ENCODE assay signal across 29 mouse cellular contexts in the genomic region with DNA sequence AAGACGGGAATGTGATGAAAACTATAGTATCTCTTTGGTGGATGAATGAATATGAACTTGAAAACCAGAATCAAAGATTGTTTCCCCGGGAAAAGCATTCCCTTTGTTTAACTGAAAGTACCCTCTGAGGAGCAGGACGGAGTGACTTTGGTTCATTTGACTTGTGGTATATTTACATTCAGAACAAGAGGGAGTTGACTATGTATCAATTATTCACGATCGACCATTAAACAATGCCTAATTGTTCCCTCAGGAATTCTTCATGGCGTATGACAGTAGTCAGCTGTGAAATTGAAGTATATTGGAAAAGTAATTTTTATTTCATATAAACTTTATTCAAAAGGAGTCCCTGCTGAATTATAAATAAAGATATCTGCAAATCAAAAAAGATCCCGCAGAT.
DNase-seq lines count a peak whose midpoint lies in the region; ATAC-seq lines count a peak whose summit lies in the region.
"Had no signal": no experiment of that assay in that cellular context is flagged by ENCODE, and none has a peak within 500 bp of the region (broad histone marks: within the 10 kb centered on the region; RNA-seq: fewer than 3 reads in every experiment).

No protein-coding gene starts in this region.

- no peaks in the 10 kb centered on the region for H3K4me1 ChIP-seq in midbrain, embryonic 14.5 days (ENCODE audit: control insufficient read depth, insufficient read depth, low read length)
- no peaks in the 10 kb centered on the region for H3K4me1 ChIP-seq in midbrain, embryonic 15.5 days
- H3K4me1 ChIP-seq in neural tube, embryonic 15.5 days: 0 out of 2 replicates have a peak, but pooled peaks cover 4% of the 10 kb centered on the region
- no peaks in the 10 kb centered on the region for H3K4me1 ChIP-seq in intestine, embryonic 15.5 days (replicated peaks)
- H3K4me1 ChIP-seq: embryonic facial prominence, embryonic 13.5 days; embryonic facial prominence, embryonic 15.5 days; forebrain, embryonic 10.5 days; forebrain, embryonic 12.5 days had no signal

- no peak overlapping the region for H3K9ac ChIP-seq in midbrain, embryonic 14.5 days (replicated peaks; ENCODE audit: low read length)
- H3K9ac ChIP-seq in midbrain, embryonic 15.5 days: no peak overlapping the region
- no peak overlapping the region for H3K9ac ChIP-seq in neural tube, embryonic 15.5 days (replicated peaks)
- H3K9ac ChIP-seq in intestine, embryonic 15.5 days: no peak overlapping the region
- H3K9ac ChIP-seq: embryonic facial prominence, embryonic 13.5 days; embryonic facial prominence, embryonic 15.5 days; forebrain, embryonic 12.5 days; forebrain, postnatal 0 days had no signal

- whole genome bisulfite sequencing in midbrain, embryonic 14.5 days: 59% methylated on average over 7 of the region's 7 CpGs
- 73% methylated on average over 7 of the region's 7 CpGs for WGBS in midbrain, embryonic 15.5 days
- WGBS in neural tube, embryonic 15.5 days: 34% methylated on average over 7 of the region's 7 CpGs
- 73% methylated on average over 7 of the region's 7 CpGs for WGBS in intestine, embryonic 15.5 days

- ATAC-seq in midbrain, embryonic 14.5 days (ENCODE audit: low FRiP score, low TSS enrichment): no peak; the same call in 1 of the 2 replicates
- no peak for ATAC-seq in midbrain, embryonic 15.5 days (replicated peaks)
- ATAC-seq in neural tube, embryonic 15.5 days (ENCODE audit: low FRiP score): no peak
- no peak for ATAC-seq in intestine, embryonic 15.5 days
- ATAC-seq: activated CD4-positive, CD25-positive, alpha-beta regulatory T cell, adult 4 months; CD4-positive, CD25-positive, alpha-beta regulatory T cell, adult 4 months; forebrain, embryonic 14.5 days; forebrain, postnatal 0 days; Patski had no signal

- no peaks in the 10 kb centered on the region for H3K36me3 ChIP-seq in midbrain, embryonic 14.5 days (ENCODE audit: control insufficient read depth, insufficient read depth, low read length)
- no peaks in the 10 kb centered on the region for H3K36me3 ChIP-seq in midbrain, embryonic 15.5 days (replicated peaks)
- no peaks in the 10 kb centered on the region for H3K36me3 ChIP-seq in neural tube, embryonic 15.5 days
- no peaks in the 10 kb centered on the region for H3K36me3 ChIP-seq in intestine, embryonic 15.5 days
- H3K36me3 ChIP-seq: embryonic facial prominence, embryonic 13.5 days; embryonic facial prominence, embryonic 15.5 days; forebrain, embryonic 10.5 days; forebrain, embryonic 12.5 days; G1E had no signal

- H3K4me3 ChIP-seq in midbrain, embryonic 14.5 days (replicated peaks; ENCODE audit: low read depth, low read length): no peak overlapping the region
- no peak overlapping the region for H3K4me3 ChIP-seq in midbrain, embryonic 15.5 days
- H3K4me3 ChIP-seq in neural tube, embryonic 15.5 days (replicated peaks): no peak overlapping the region
- no peak overlapping the region for H3K4me3 ChIP-seq in intestine, embryonic 15.5 days (replicated peaks)
- H3K4me3 ChIP-seq: embryonic facial prominence, embryonic 13.5 days; embryonic facial prominence, embryonic 15.5 days; erythroblast, embryonic 14.5 days; forebrain, embryonic 10.5 days; forebrain, embryonic 12.5 days had no signal

- H3K4me2 ChIP-seq in midbrain, embryonic 14.5 days (ENCODE audit: low read length): no peak overlapping the region
- H3K4me2 ChIP-seq in midbrain, embryonic 15.5 days: no peak overlapping the region
- peak overlapping the region; percentile 25 for H3K4me2 ChIP-seq in neural tube, embryonic 15.5 days
- no peak overlapping the region for H3K4me2 ChIP-seq in intestine, embryonic 15.5 days (replicated peaks)
- H3K4me2 ChIP-seq: embryonic facial prominence, embryonic 13.5 days; embryonic facial prominence, embryonic 15.5 days; forebrain, embryonic 12.5 days had no signal

- peak; percentile 31 for DNase-seq in midbrain, embryonic 14.5 days
- peak; percentile 22 for DNase-seq in retina, embryonic 14.5 days (ENCODE audit: low spot score)
- no peak for DNase-seq in retina, postnatal 1 day
- DNase-seq: adrenal gland, adult 8-10 months; adrenal gland, postnatal 14 days; adrenal gland, postnatal 36 days; B cell, adult 2 months; cerebellum, adult 11 months; cerebellum, adult 18-20 months; cerebellum, adult 8-10 months; cerebellum, adult 9-11 months; cerebellum, postnatal 14 days; cerebellum, postnatal 36 days; embryo, embryonic 11 days; forebrain, postnatal 0 days had no signal

- H3K9me3 ChIP-seq in midbrain, embryonic 14.5 days (ENCODE audit: control insufficient read depth, low read length): no peaks in the 10 kb centered on the region
- no peaks in the 10 kb centered on the region for H3K9me3 ChIP-seq in midbrain, embryonic 15.5 days
- H3K9me3 ChIP-seq in neural tube, embryonic 15.5 days (replicated peaks): no peaks in the 10 kb centered on the region
- no peaks in the 10 kb centered on the region for H3K9me3 ChIP-seq in intestine, embryonic 15.5 days
- H3K9me3 ChIP-seq: embryonic facial prominence, embryonic 13.5 days; embryonic facial prominence, embryonic 15.5 days; forebrain, embryonic 10.5 days; forebrain, embryonic 12.5 days had no signal

- no peaks in the 10 kb centered on the region for H3K27me3 ChIP-seq in midbrain, embryonic 14.5 days (ENCODE audit: control insufficient read depth, insufficient read depth, low read length)
- H3K27me3 ChIP-seq in midbrain, embryonic 15.5 days (replicated peaks): no peaks in the 10 kb centered on the region
- no peaks in the 10 kb centered on the region for H3K27me3 ChIP-seq in neural tube, embryonic 15.5 days (replicated peaks)
- H3K27me3 ChIP-seq in intestine, embryonic 15.5 days (replicated peaks): no peaks in the 10 kb centered on the region
- H3K27me3 ChIP-seq: CH12.LX; embryonic facial prominence, embryonic 13.5 days; embryonic facial prominence, embryonic 15.5 days; forebrain, embryonic 12.5 days; Patski had no signal

- no peak overlapping the region for H3K27ac ChIP-seq in midbrain, embryonic 14.5 days (replicated peaks; ENCODE audit: low read depth, low read length)
- H3K27ac ChIP-seq in midbrain, embryonic 15.5 days: no peak overlapping the region
- H3K27ac ChIP-seq in neural tube, embryonic 15.5 days (replicated peaks): no peak overlapping the region
- no peak overlapping the region for H3K27ac ChIP-seq in intestine, embryonic 15.5 days
- H3K27ac ChIP-seq: embryonic facial prominence, embryonic 13.5 days; embryonic facial prominence, embryonic 15.5 days; forebrain, embryonic 10.5 days; forebrain, embryonic 12.5 days had no signal
